Mouse (Mus musculus) neural tube, embryonic 11.5 days (tissue): ENCODE measurements around the gene Cebpa. TPM values are rescaled to one million over a fixed set of nuclear protein-coding genes. Genes with fewer than 3 reads are reported as not detected.
A peak's percentile ranks its signal among the peaks of the same experiment; 100 is the strongest.

Experiments used
- ATAC-seq: fragments of 200-750 bp; cut with Nextera tagmentation; 2 replicates; pipeline ENCODE4 v1.8.0; 2017; ENCODE audit warnings: moderate number of reproducible peaks, mild to moderate bottlenecking, moderate TSS enrichment, moderate library complexity; ENCODE audit not compliant: insufficient read depth, low FRiP score, low TSS enrichment
- DNase-seq: peaks from one replicate; pipeline ENCODE4 v3.0.0-alpha.2; 2015; ENCODE audit warnings: low spot score
- H3K27ac ChIP-seq: fragments of 300-500 bp; sonication (generic); 2 replicates; pipeline ENCODE4 v1.5.1; 2014; ENCODE audit warnings: low read depth, mild to moderate bottlenecking, low read length
- H3K27me3 ChIP-seq: fragments of 300-500 bp; sonication (generic); 2 replicates; pipeline ENCODE4 v1.6.1; 2014; ENCODE audit warnings: mild to moderate bottlenecking, low read length, mixed read lengths; ENCODE audit not compliant: control insufficient read depth, insufficient read depth
- H3K36me3 ChIP-seq: fragments of 300-500 bp; sonication (generic); 2 replicates; pipeline ENCODE4 v1.6.1; 2014; ENCODE audit warnings: mild to moderate bottlenecking, low read length, moderate library complexity, mixed read lengths; ENCODE audit not compliant: control insufficient read depth, insufficient read depth
- H3K4me1 ChIP-seq: fragments of 300-500 bp; sonication (generic); 2 replicates; pipeline ENCODE4 v1.6.1; 2014; ENCODE audit warnings: low read length, mixed read lengths; ENCODE audit not compliant: control insufficient read depth, insufficient read depth
- H3K4me2 ChIP-seq: fragments of 300-500 bp; sonication (generic); 2 replicates; pipeline ENCODE4 v1.6.1; 2014; ENCODE audit warnings: low read depth, mild to moderate bottlenecking, moderate library complexity
- H3K4me3 ChIP-seq: fragments of 300-500 bp; sonication (generic); 2 replicates; pipeline ENCODE4 v1.5.1; 2014; ENCODE audit warnings: low read depth, low read length
- H3K9ac ChIP-seq: fragments of 300-500 bp; sonication (generic); 2 replicates; pipeline ENCODE4 v1.6.1; 2014; ENCODE audit warnings: mild to moderate bottlenecking, low read length
- H3K9me3 ChIP-seq: fragments of 300-500 bp; sonication (generic); 2 replicates; pipeline ENCODE4 v1.6.1; 2016; ENCODE audit warnings: low read length; ENCODE audit not compliant: control insufficient read depth
- WGBS: fragments of 180-500 bp; shearing (Covaris S2); extraction: QIAGEN DNeasy Blood & Tissue Kit; methylation state at CpG from one replicate; pipeline ENCODE4 v1.1.7; 2014; 5-methylcytosine and 5-hydroxymethylcytosine counted together
- microRNA-seq: library from miRNA; unstranded; fragments of <30 nt; microRNA quantifications from one replicate; pipeline ENCODE4, GENCODE M21; 2016
- polyA plus RNA-seq: library from polyadenylated mRNA; unstranded; fragments of >200 nt; fragmentation: Nextera tagmentation; extraction: Ambion mirVana; gene quantifications from 2 replicates; pipeline ENCODE4 v1.2.1, GENCODE M21; 2014

Cebpa gene
- polyA plus RNA-seq, 1 experiment from 2014 or later = 0.20 TPM

DNA sequence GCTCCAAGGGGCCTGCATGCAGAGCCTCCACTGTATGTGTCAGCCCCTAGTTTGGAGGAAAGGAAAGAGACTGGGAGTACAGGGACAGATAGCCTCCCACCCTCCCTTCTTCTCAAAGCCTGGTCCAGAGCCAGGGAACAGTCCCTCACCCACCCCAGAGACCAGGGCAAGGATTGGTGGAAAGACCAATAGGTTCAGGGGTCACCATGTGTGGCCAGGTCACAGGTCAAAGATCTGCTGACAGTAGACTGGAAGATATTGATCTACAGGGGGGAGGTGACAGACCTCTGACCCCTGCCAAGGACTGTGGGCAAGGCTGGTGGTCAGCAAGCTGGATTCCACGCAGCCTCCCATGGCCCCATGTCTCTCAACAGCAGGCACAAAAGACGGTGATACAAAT, 48.8 kb downstream of the Cebpa start:
- 33% methylated on average over 2 of the region's 2 CpGs for WGBS
- H3K4me3 ChIP-seq = no peak overlapping the region
- no peaks in the 10 kb centered on the region for H3K9me3 ChIP-seq
- no peaks in the 10 kb centered on the region for H3K4me1 ChIP-seq
- DNase-seq = no peak
- H3K4me2 ChIP-seq = no peak overlapping the region
- H3K27ac ChIP-seq = no peak overlapping the region
- no peaks in the 10 kb centered on the region for H3K36me3 ChIP-seq
- no peak overlapping the region for H3K9ac ChIP-seq
- 0 out of 2 replicates have a peak, but pooled peaks cover 4% of the 10 kb centered on the region for H3K27me3 ChIP-seq
- no peak for ATAC-seq

DNA sequence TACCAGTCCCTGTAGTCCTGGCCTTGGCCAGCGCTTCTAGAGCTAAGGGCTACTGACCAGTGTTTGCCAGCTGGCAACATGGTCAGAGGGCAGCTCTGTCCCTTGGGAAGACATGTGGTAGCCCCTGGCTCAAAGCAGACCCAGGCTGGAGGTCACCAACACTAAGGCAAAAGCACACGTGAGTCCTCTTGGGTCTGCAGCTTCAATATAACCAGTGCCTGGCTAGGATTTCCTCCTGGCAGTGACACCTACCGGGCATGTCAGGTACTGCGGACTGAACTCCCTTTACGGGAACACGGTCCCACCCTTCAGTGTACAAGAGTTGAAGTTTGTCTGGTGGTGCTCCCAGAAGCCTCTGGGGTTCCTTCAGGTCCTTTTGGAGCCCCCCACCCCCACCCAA, 50.2 kb downstream of the Cebpa start:
- ATAC-seq = peak; percentile 20; the same call in 1 of the 2 replicates

More for the DNA sequence above, 50.2 kb downstream of the Cebpa start:
- Histone ChIP-seq H3K9ac (no peak overlapping the region), H3K27ac (no peak overlapping the region), H3K4me1 (no peaks in the 10 kb centered on the region), H3K36me3 (no peaks in the 10 kb centered on the region), H3K27me3 (0 out of 2 replicates have a peak, but pooled peaks cover 5% of the 10 kb centered on the region), H3K4me2 (no peak overlapping the region), H3K4me3 (no peak overlapping the region), H3K9me3 (no peaks in the 10 kb centered on the region)
- DNase-seq = peak; percentile 85
- 15% methylated on average over 6 of the region's 6 CpGs for WGBS

Small RNA genes lying within 50 kb of the gene (microRNA-seq; reads per million reads assigned to microRNA genes)
- not detected for gene Gm25033

Other genes starting within 250 kb of the Cebpa start
- 62.9 and 74.2 TPM in 2 replicates for gene Pepd, start 206.9 kb upstream of the Cebpa start, polyA plus RNA-seq
- 34.8 and 37.5 TPM in 2 replicates for gene Cebpg, start 62.7 kb upstream of the Cebpa start, polyA plus RNA-seq
- gene Slc7a10, start 67.1 kb downstream of the Cebpa start, polyA plus RNA-seq = 0.25 and 0.89 TPM in 2 replicates
- 18.7 and 21.6 TPM in 2 replicates for gene Lrp3, start 96.2 kb downstream of the Cebpa start, polyA plus RNA-seq
- gene Gpatch1, start 199.1 kb downstream of the Cebpa start, polyA plus RNA-seq = 20.0 and 21.4 TPM in 2 replicates
- gene Rhpn2, start 214.9 kb downstream of the Cebpa start, polyA plus RNA-seq = 3.3 and 3.6 TPM in 2 replicates